Comparison of ENCODE assay signal across 7 mouse cellular contexts in genomic region chr17:31833752-31834151, GRCm38 (mm10). TPM values are rescaled to one million over a fixed set of nuclear protein-coding genes. Genes with fewer than 3 reads are reported as not detected.
A peak's percentile ranks its signal among the peaks of the same experiment; 100 is the strongest.
DNase-seq lines count a peak whose midpoint lies in the region; ATAC-seq and TF ChIP-seq lines count a peak whose summit lies in the region.

No protein-coding gene starts in this region.

- peak overlapping the region; percentile 72 for H3K27ac ChIP-seq in spleen, adult 2 months (ENCODE audit: insufficient read depth, low read length)
- H3K27ac ChIP-seq in heart, embryonic 14.5 days (replicated peaks in 1 of 2; ENCODE audit: control insufficient read depth in 1 of 2, insufficient read depth in 1 of 2, low read depth in 2 of 2, low read length in 2 of 2) = peak overlapping the region; percentile 40 to 71
- H3K27ac ChIP-seq in limb, embryonic 15.5 days = peak overlapping the region; percentile 73
- H3K27ac ChIP-seq in hindbrain, embryonic 16.5 days (ENCODE audit: low read depth, low read length) = no peak overlapping the region

- DNase-seq in spleen, adult 2 months (ENCODE audit: low read depth in 1 of 2, low spot score in 2 of 2) = peak in 1 of 2 experiments; percentile 43
- no peak for DNase-seq in spleen, adult 12 weeks (ENCODE audit: low spot score)
- peak; percentile 65 for DNase-seq in thymus, postnatal 4 days
- no peak for DNase-seq in left cerebral cortex, postnatal 14 days (ENCODE audit: low spot score in 2 of 2)

- ATAC-seq in heart, embryonic 14.5 days (ENCODE audit: insufficient number of reproducible peaks, insufficient read depth, low FRiP score, low read depth) = no peak
- ATAC-seq in limb, embryonic 15.5 days (ENCODE audit: insufficient number of reproducible peaks, low FRiP score, low TSS enrichment, low read depth) = no peak
- ATAC-seq in hindbrain, embryonic 16.5 days = no peak

- no peak overlapping the region for H3K4me3 ChIP-seq in spleen, adult 2 months (ENCODE audit: extremely low read depth, insufficient read depth, insufficient read length)
- H3K4me3 ChIP-seq in heart, embryonic 14.5 days (ENCODE audit: control insufficient read depth in 1 of 2, insufficient read depth in 1 of 2, low read depth in 1 of 2, low read length in 2 of 2) = no peak overlapping the region
- no peak overlapping the region for H3K4me3 ChIP-seq in limb, embryonic 15.5 days
- H3K4me3 ChIP-seq in hindbrain, embryonic 16.5 days (ENCODE audit: low read length) = no peak overlapping the region

- peak overlapping the region; percentile 49 for H3K9ac ChIP-seq in heart, embryonic 14.5 days (ENCODE audit: low read length)
- H3K9ac ChIP-seq in limb, embryonic 15.5 days = no peak overlapping the region
- no peak overlapping the region; the same call in 1 of the 2 replicates for H3K9ac ChIP-seq in hindbrain, embryonic 16.5 days (ENCODE audit: low read depth, low read length)

- intact Hi-C loops in left cerebral cortex, postnatal 14 days (cut with DNase I) = no loop called here

- H3K9me3 ChIP-seq in heart, embryonic 14.5 days (ENCODE audit: control insufficient read depth, low read length) = no peaks in the 10 kb centered on the region
- H3K9me3 ChIP-seq in limb, embryonic 15.5 days = no peaks in the 10 kb centered on the region
- no peaks in the 10 kb centered on the region for H3K9me3 ChIP-seq in hindbrain, embryonic 16.5 days (ENCODE audit: control insufficient read depth, low read length)

- 16% methylated on average over 7 of the region's 7 CpGs for WGBS in spleen, adult 2 months
- WGBS in heart, embryonic 14.5 days = 25% methylated on average over 7 of the region's 7 CpGs
- WGBS in limb, embryonic 15.5 days = 31% methylated on average over 7 of the region's 7 CpGs
- 30% methylated on average over 6 of the region's 7 CpGs for WGBS in hindbrain, embryonic 16.5 days

- H3K4me2 ChIP-seq in heart, embryonic 14.5 days (ENCODE audit: low read length) = no peak overlapping the region
- no peak overlapping the region for H3K4me2 ChIP-seq in limb, embryonic 15.5 days
- no peak overlapping the region for H3K4me2 ChIP-seq in hindbrain, embryonic 16.5 days (ENCODE audit: low read length)

- no peaks in the 10 kb centered on the region for H3K27me3 ChIP-seq in spleen, adult 2 months (ENCODE audit: control insufficient read depth, insufficient read depth, low read length)
- no peaks in the 10 kb centered on the region for H3K27me3 ChIP-seq in heart, embryonic 14.5 days (ENCODE audit: control insufficient read depth, insufficient read depth, low read length)
- no peaks in the 10 kb centered on the region for H3K27me3 ChIP-seq in limb, embryonic 15.5 days
- no peaks in the 10 kb centered on the region; the same call in 1 of the 2 replicates for H3K27me3 ChIP-seq in hindbrain, embryonic 16.5 days (replicated peaks; ENCODE audit: control insufficient read depth, insufficient read depth, low read length)

- no peak; the same call in 1 of the 2 replicates for TF ChIP-seq POLR2A in spleen, adult 2 months (IDR thresholded peaks at IDR 0.05; ENCODE audit: low read depth, low read length)

- H3K4me1 ChIP-seq in spleen, adult 2 months (ENCODE audit: control insufficient read depth, insufficient read depth, insufficient read length) = peaks cover 51% of the 10 kb centered on the region; the same call in 1 of the 2 replicates
- H3K4me1 ChIP-seq in heart, embryonic 14.5 days (ENCODE audit: control insufficient read depth in 2 of 2, insufficient read depth in 2 of 2, low read length in 2 of 2) = peaks cover 32 to 37% of the 10 kb centered on the region in 2 experiments
- H3K4me1 ChIP-seq in limb, embryonic 15.5 days = peaks cover 37% of the 10 kb centered on the region
- H3K4me1 ChIP-seq in hindbrain, embryonic 16.5 days (ENCODE audit: control insufficient read depth, insufficient read depth, low read depth, low read length) = peaks cover 2% of the 10 kb centered on the region

- no peak for TF ChIP-seq CTCF in spleen, adult 2 months (IDR thresholded peaks at IDR 0.05; ENCODE audit: extremely low read depth, insufficient read depth, insufficient read length, insufficient replicate concordance)

- no peaks in the 10 kb centered on the region for H3K36me3 ChIP-seq in spleen, adult 2 months (ENCODE audit: control insufficient read depth, insufficient read depth, low read length)
- no peaks in the 10 kb centered on the region for H3K36me3 ChIP-seq in heart, embryonic 14.5 days (ENCODE audit: control insufficient read depth, insufficient read depth, low read length)
- H3K36me3 ChIP-seq in limb, embryonic 15.5 days = no peaks in the 10 kb centered on the region
- H3K36me3 ChIP-seq in hindbrain, embryonic 16.5 days (ENCODE audit: control insufficient read depth, insufficient read depth, low read length) = no peaks in the 10 kb centered on the region

RNA-seq across cellular contexts. Expression of gene Sik1, which starts 21.9 kb away (rescaled TPM):
- polyA plus RNA-seq in spleen, adult 2 months (2012; rRNA removed) = 56.4 and 67.8 TPM in 2 replicates
- polyA plus RNA-seq in heart, embryonic 14.5 days (2014; fragmentation: Nextera tagmentation; extraction: Ambion mirVana) = 16.6 and 20.3 TPM in 2 replicates
- polyA plus RNA-seq in limb, embryonic 15.5 days (2015; fragmentation: Nextera tagmentation; extraction: Ambion mirVana) = 30.5 and 37.1 TPM in 2 replicates
- 16.2 and 17.4 TPM in 2 replicates for polyA plus RNA-seq in hindbrain, embryonic 16.5 days (2015; fragmentation: Nextera tagmentation; extraction: Ambion mirVana)
- 10 to 100 TPM; 18.8 to 21.6 TPM for total RNA-seq in left cerebral cortex, postnatal 14 days (2021)
